Mouse (Mus musculus): ENCODE results near the gene Mrpl45. TPM values are rescaled to one million over a fixed set of nuclear protein-coding genes. Genes with fewer than 3 reads are reported as not detected.

Mrpl45 gene
- total and polyA plus RNA-seq, 3 experiments: 106 to 153 (median 124) TPM

GRCm38 (mm10) chr11:97343175-97343574, 27.7 kb downstream of the Mrpl45 start:
- Histone ChIP-seq H3K36me3 (replicated peaks in 1 of 2; ENCODE audit: control insufficient read depth in 1 of 2, insufficient read depth in 1 of 2, low read length in 1 of 2) (no peaks in the 10 kb centered on the region), H3K4me3 (replicated peaks in 1 of 3; ENCODE audit: low read depth in 2 of 3, low read length in 2 of 3, poor library complexity in 1 of 3) (no peak overlapping the region), H3K27me3 (replicated peaks) (peaks cover 20% of the 10 kb centered on the region), H3K27ac (ENCODE audit: insufficient read depth, low read depth) (no peak overlapping the region), H3K4me1 (ENCODE audit: control insufficient read depth in 1 of 2, insufficient read depth in 2 of 2) (peaks cover 8 to 15% of the 10 kb centered on the region in 2 experiments), H3K4me2 (ENCODE audit: insufficient read depth, low read depth, poor library complexity, severe bottlenecking) (no peak overlapping the region), H3K79me2 (replicated peaks; ENCODE audit: control insufficient read depth, extremely low read depth, insufficient read depth, poor library complexity, severe bottlenecking) (no peaks in the 10 kb centered on the region), H3K9me3 (replicated peaks; ENCODE audit: low read length) (no peaks in the 10 kb centered on the region), H3K9ac (ENCODE audit: insufficient read depth, low read depth) (no peak overlapping the region)
- dilution Hi-C loops (cut with MboI; ENCODE audit: extremely low pct_ligation_motif_present, extremely low pct_unique_long_range_greater_than_20kb, low sequenced_read_pairs): no loop called here
- DNase-seq (ENCODE audit: extremely low read depth): no peak
- no peak for TF ChIP-seq ZMIZ1 (IDR thresholded peaks at IDR 0.05; ENCODE audit: low read depth, low read length)
- TF ChIP-seq SMC3 (IDR thresholded peaks at IDR 0.05; ENCODE audit: low read depth, low read length): no peak
- TF ChIP-seq TCF12 (IDR thresholded peaks at IDR 0.05; ENCODE audit: low read depth, low read length): no peak
- TF ChIP-seq CTCF (conservative IDR thresholded peaks at IDR 0.05 in 1 of 2, IDR thresholded peaks at IDR 0.05 in 1 of 2; ENCODE audit: low read depth in 2 of 2, low read length in 2 of 2): no peak
- no peak for TF ChIP-seq HCFC1 (IDR thresholded peaks at IDR 0.05; ENCODE audit: low read depth, low read length)
- TF ChIP-seq ZKSCAN1 (IDR thresholded peaks at IDR 0.05; ENCODE audit: borderline replicate concordance, low read depth, low read length): no peak
- no peak for TF ChIP-seq GABPA (IDR thresholded peaks at IDR 0.05; ENCODE audit: insufficient replicate concordance, low read depth, low read length)
- TF ChIP-seq ELF1 (IDR thresholded peaks at IDR 0.05; ENCODE audit: low read depth, low read length): no peak
- no peak for TF ChIP-seq ZNF384 (IDR thresholded peaks at IDR 0.05; ENCODE audit: low read depth, low read length)
- TF ChIP-seq JUN (IDR thresholded peaks at IDR 0.05; ENCODE audit: insufficient read depth, low read depth, low read length): no peak
- no peak for TF ChIP-seq RAD21 (IDR thresholded peaks at IDR 0.05; ENCODE audit: low read depth, low read length)
- TF ChIP-seq ZC3H11A (IDR thresholded peaks at IDR 0.05; ENCODE audit: low read depth, low read length): no peak
- TF ChIP-seq PAX5 (IDR thresholded peaks at IDR 0.05; ENCODE audit: low read length): no peak
- TF ChIP-seq KAT2A (IDR thresholded peaks at IDR 0.05; ENCODE audit: insufficient replicate concordance, low read length): no peak
- no peak for TF ChIP-seq NELFE (IDR thresholded peaks at IDR 0.05; ENCODE audit: low read depth, low read length)
- TF ChIP-seq MYC (IDR thresholded peaks at IDR 0.05; ENCODE audit: low read depth, low read length): no peak
- TF ChIP-seq USF2 (conservative IDR thresholded peaks at IDR 0.05; ENCODE audit: low read depth, low read length): no peak
- in situ Hi-C loops (cut with MboI; ENCODE audit: low pct_ligation_motif_present, low pct_unique_long_range_greater_than_20kb, low sequenced_read_pairs): no loop called here

GRCm38 (mm10) chr11:97343619-97344018, 28.1 kb downstream of the Mrpl45 start:
- no peak overlapping the region for H3K27ac ChIP-seq (ENCODE audit: insufficient read depth, low read depth)
- no peaks in the 10 kb centered on the region for H3K36me3 ChIP-seq (replicated peaks in 1 of 2; ENCODE audit: control insufficient read depth in 1 of 2, insufficient read depth in 1 of 2, low read length in 1 of 2)
- no peak for DNase-seq (ENCODE audit: extremely low read depth)
- dilution Hi-C loops (cut with MboI; ENCODE audit: extremely low pct_ligation_motif_present, extremely low pct_unique_long_range_greater_than_20kb, low sequenced_read_pairs): no loop called here
- H3K4me1 ChIP-seq (ENCODE audit: control insufficient read depth in 1 of 2, insufficient read depth in 2 of 2): peaks cover 8 to 15% of the 10 kb centered on the region in 2 experiments
- H3K27me3 ChIP-seq (replicated peaks): peaks cover 24% of the 10 kb centered on the region
- no peaks in the 10 kb centered on the region for H3K79me2 ChIP-seq (replicated peaks; ENCODE audit: control insufficient read depth, extremely low read depth, insufficient read depth, poor library complexity, severe bottlenecking)
- peaks cover 3% of the 10 kb centered on the region for H3K9me3 ChIP-seq (replicated peaks; ENCODE audit: low read length)
- in situ Hi-C loops (cut with MboI; ENCODE audit: low pct_ligation_motif_present, low pct_unique_long_range_greater_than_20kb, low sequenced_read_pairs): no loop called here
- no peak overlapping the region for H3K9ac ChIP-seq (ENCODE audit: insufficient read depth, low read depth)
- H3K4me3 ChIP-seq (replicated peaks in 1 of 3; ENCODE audit: low read depth in 2 of 3, low read length in 2 of 3, poor library complexity in 1 of 3): no peak overlapping the region
- TF ChIP-seq RAD21 (IDR thresholded peaks at IDR 0.05; ENCODE audit: low read depth, low read length) (peak; percentile 23), POLR2A (IDR thresholded peaks at IDR 0.05; ENCODE audit: low read depth, low read length) (no peak), CTCF (conservative IDR thresholded peaks at IDR 0.05 in 1 of 2, IDR thresholded peaks at IDR 0.05 in 1 of 2; ENCODE audit: low read depth in 2 of 2, low read length in 2 of 2) (peak in 1 of 2 experiments; percentile 63; a peak in 2 of 4 replicates), SMC3 (IDR thresholded peaks at IDR 0.05; ENCODE audit: low read depth, low read length) (peak; percentile 40), ZNF384 (IDR thresholded peaks at IDR 0.05; ENCODE audit: low read depth, low read length) (no peak), MYC (IDR thresholded peaks at IDR 0.05; ENCODE audit: low read depth, low read length) (no peak), SIN3A (IDR thresholded peaks at IDR 0.05; ENCODE audit: low read length) (no peak)
- H3K4me2 ChIP-seq (ENCODE audit: insufficient read depth, low read depth, poor library complexity, severe bottlenecking): no peak overlapping the region
